Mouse (Mus musculus) E14TG2a.4 (cell line): ENCODE data around the gene Dnajc15.

Experiments used
- CTCF ChIP-seq: conservative IDR thresholded peaks from 2 replicates; pipeline ENCODE4 v1.5.1; 2014; ENCODE audit warnings: low read length
- NANOG ChIP-seq: IDR thresholded peaks from 2 replicates; pipeline ENCODE4 v1.6.1; 2014; ENCODE audit warnings: borderline replicate concordance, low read length, mixed read lengths
- POU5F1 ChIP-seq: IDR thresholded peaks from 2 replicates; pipeline ENCODE4 v1.6.1; 2014; ENCODE audit warnings: low read length, borderline replicate concordance

DNA sequence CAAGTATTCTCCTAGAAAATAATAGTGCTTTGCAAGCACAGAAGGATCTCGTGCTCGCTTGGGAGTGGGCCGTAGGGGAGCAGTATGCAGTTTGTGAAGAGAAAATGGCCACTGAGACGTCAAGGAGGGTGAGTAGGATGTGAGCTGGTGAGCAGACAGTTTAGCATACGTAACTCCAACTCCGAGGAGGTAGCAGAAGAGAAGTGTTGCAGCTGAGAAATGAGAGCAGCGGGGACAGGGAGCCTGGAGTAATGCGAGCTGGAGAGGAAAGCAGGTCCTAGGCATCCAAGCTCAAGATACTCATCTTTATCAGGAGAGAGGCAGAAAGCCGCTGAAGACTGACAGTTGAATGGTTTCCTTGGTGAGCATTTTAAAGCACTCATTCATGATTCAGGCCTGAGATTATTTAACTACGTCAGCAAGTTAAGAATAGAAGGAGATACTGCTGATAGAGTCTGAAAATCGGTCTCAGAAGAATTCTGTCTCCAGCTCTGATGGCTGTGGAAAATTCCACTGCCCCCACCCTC is 98.9 kb downstream of the Dnajc15 start:
- TF ChIP-seq CTCF (no peak), POU5F1 (no peak), NANOG (no peak)
